Mouse (Mus musculus) kidney, embryonic 15.5 days (tissue): Measurements from ENCODE around the gene Ncoa5. TPM values are rescaled to one million over a fixed set of nuclear protein-coding genes. Genes with fewer than 3 reads are reported as not detected.

Experiments
- ATAC-seq: fragments of 200-750 bp; cut with Nextera tagmentation; replicated peaks from 2 replicates; pipeline ENCODE4 v1.8.0; 2017; ENCODE audit warnings: moderate TSS enrichment; ENCODE audit not compliant: low FRiP score
- H3K27ac ChIP-seq: fragments of 300-500 bp; sonication (generic); 2 replicates; pipeline ENCODE4 v1.5.1; 2015; ENCODE audit warnings: mild to moderate bottlenecking, inconsistent platforms
- H3K27me3 ChIP-seq: fragments of 300-500 bp; sonication (generic); 2 replicates; pipeline ENCODE4 v1.6.1; 2015; ENCODE audit warnings: inconsistent platforms
- H3K36me3 ChIP-seq: fragments of 300-500 bp; sonication (generic); 2 replicates; pipeline ENCODE4 v1.6.1; 2015; ENCODE audit warnings: inconsistent platforms
- H3K4me1 ChIP-seq: fragments of 300-500 bp; sonication (generic); 2 replicates; pipeline ENCODE4 v1.6.1; 2015; ENCODE audit warnings: inconsistent platforms
- H3K4me2 ChIP-seq: fragments of 300-500 bp; sonication (generic); 2 replicates; pipeline ENCODE4 v1.6.1; 2015; ENCODE audit warnings: moderate library complexity, mild to moderate bottlenecking, inconsistent platforms
- H3K4me3 ChIP-seq: fragments of 300-500 bp; sonication (generic); replicated peaks from 2 replicates; pipeline ENCODE4 v1.5.1; 2015; ENCODE audit warnings: mild to moderate bottlenecking, inconsistent platforms
- H3K9ac ChIP-seq: fragments of 300-500 bp; sonication (generic); 2 replicates; pipeline ENCODE4 v1.6.1; 2015; ENCODE audit warnings: mild to moderate bottlenecking, inconsistent platforms
- H3K9me3 ChIP-seq: fragments of 300-500 bp; sonication (generic); replicated peaks from 2 replicates; pipeline ENCODE4 v1.6.1; 2016; ENCODE audit warnings: inconsistent platforms
- WGBS: fragments of 180-500 bp; shearing (Covaris S2); methylation state at CpG from one replicate; pipeline ENCODE4 v1.1.7; 2015; ENCODE audit warnings: mixed read lengths; 5-methylcytosine and 5-hydroxymethylcytosine counted together
- polyA plus RNA-seq: library from polyadenylated mRNA; unstranded; fragments of >200 nt; fragmentation: Nextera tagmentation; extraction: Ambion mirVana; gene quantifications from 2 replicates; pipeline ENCODE4 v1.2.1, GENCODE M21; 2015

Gene Ncoa5
- polyA plus RNA-seq, 1 experiment from 2014 or later, result 79.6 TPM

DNA sequence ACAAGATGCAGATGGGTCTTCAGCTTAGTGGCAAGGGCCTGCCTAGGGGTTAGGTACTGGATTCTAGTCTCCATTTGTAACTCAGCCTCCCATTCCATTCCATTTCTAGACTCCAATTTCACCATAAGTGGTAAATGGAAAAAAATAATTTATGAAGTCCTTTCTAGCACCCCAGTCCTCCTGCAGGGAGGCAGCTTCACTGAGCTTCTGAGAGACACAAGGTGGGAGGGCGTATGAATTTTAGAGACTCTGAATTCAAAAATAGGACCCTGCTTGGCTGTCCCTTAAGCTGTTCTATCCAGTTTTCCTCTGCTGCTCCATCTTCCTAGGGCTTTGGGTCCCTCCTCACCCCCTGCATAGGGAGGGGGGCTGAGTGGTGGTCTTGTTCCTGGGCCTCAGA lies 69.7 kb downstream of the Ncoa5 start:
- no peak for ATAC-seq
- H3K27ac ChIP-seq, result no peak overlapping the region
- WGBS, result 81% methylated on average over 1 of the region's 1 CpGs

DNA sequence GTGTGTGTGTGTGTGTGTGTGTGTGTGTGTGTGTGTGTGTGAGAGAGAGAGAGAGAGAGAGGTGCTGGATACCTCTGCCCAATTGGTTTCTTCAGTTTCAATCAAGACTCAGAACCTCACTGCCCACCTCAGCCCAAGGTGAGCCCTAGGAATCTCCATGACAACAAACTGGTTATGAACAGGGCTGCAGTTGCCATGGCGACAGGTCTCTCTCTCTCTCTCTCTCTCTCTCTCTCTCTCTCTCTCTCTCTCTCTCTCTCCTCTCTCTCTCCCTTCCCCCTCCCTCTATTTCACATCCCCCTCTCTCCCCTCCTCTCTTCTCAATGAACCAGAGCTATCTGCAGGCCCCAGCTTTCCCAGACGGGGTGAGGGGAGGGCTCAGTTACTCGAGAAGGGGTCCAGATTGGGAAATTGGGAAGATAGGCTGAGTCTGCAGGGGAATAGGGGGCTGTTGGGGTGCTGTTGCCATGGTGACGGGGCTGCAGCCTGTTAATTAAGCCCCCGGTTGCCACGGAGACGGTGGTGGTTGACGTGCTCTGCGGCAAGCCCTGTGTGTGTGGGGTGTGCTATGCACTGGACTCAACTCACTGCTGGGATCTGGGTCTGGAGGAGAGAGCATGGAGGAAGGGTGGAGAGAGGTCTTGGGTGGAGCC lies 70.3 kb downstream of the Ncoa5 start:
- H3K4me3 ChIP-seq, result no peak overlapping the region
- H3K4me2 ChIP-seq, result no peak overlapping the region
- no peak overlapping the region for H3K9ac ChIP-seq
- H3K36me3 ChIP-seq, result no peaks in the 10 kb centered on the region
- WGBS, result 48% methylated on average over 9 of the region's 9 CpGs
- no peak for ATAC-seq
- no peak overlapping the region for H3K27ac ChIP-seq
- peaks cover 61% of the 10 kb centered on the region for H3K27me3 ChIP-seq
- H3K9me3 ChIP-seq, result no peaks in the 10 kb centered on the region
- H3K4me1 ChIP-seq, result peaks cover 26% of the 10 kb centered on the region

More for the DNA sequence above, 69.7 kb downstream of the Ncoa5 start:
- H3K9me3 ChIP-seq, result no peaks in the 10 kb centered on the region
- H3K4me3 ChIP-seq, result no peak overlapping the region
- H3K9ac ChIP-seq, result no peak overlapping the region
- peaks cover 64% of the 10 kb centered on the region for H3K27me3 ChIP-seq
- no peak overlapping the region for H3K4me2 ChIP-seq
- no peaks in the 10 kb centered on the region for H3K36me3 ChIP-seq
- H3K4me1 ChIP-seq, result peaks cover 26% of the 10 kb centered on the region

GRCm38 (mm10) chr2:164962183-164962580 lies 72.5 kb downstream of the Ncoa5 start:
- Histone ChIP-seq H3K27me3 (peaks cover 43% of the 10 kb centered on the region), H3K4me2 (no peak overlapping the region), H3K4me3 (no peak overlapping the region), H3K36me3 (no peaks in the 10 kb centered on the region), H3K27ac (no peak overlapping the region), H3K9ac (no peak overlapping the region), H3K9me3 (no peaks in the 10 kb centered on the region; the same call in 1 of the 2 replicates), H3K4me1 (peaks cover 17% of the 10 kb centered on the region)
- no peak for ATAC-seq
- 50% methylated on average over 7 of the region's 7 CpGs for WGBS

GRCm38 (mm10) chr2:164961506-164962182 lies 73.0 kb downstream of the Ncoa5 start:
- H3K4me1 ChIP-seq, result peaks cover 17% of the 10 kb centered on the region
- no peak overlapping the region for H3K27ac ChIP-seq
- H3K9me3 ChIP-seq, result no peaks in the 10 kb centered on the region; the same call in 1 of the 2 replicates
- 0 out of 2 replicates have a peak, but pooled peaks have one; percentile 2 for ATAC-seq
- peaks cover 43% of the 10 kb centered on the region for H3K27me3 ChIP-seq
- peak overlapping the region; percentile 48; the same call in 1 of the 2 replicates for H3K9ac ChIP-seq
- H3K4me2 ChIP-seq, result peak overlapping the region; percentile 72
- WGBS, result 9% methylated on average over 17 of the region's 17 CpGs
- peak overlapping the region; percentile 59 for H3K4me3 ChIP-seq
- no peaks in the 10 kb centered on the region for H3K36me3 ChIP-seq

GRCm38 (mm10) chr2:164960716-164961441 lies 73.8 kb downstream of the Ncoa5 start, which contains the start of gene Slc12a5:
Gene Slc12a5 (plus strand): TSS chr2:164960802.
- WGBS, result 2% methylated on average over 34 of the region's 54 CpGs
- Histone ChIP-seq H3K9ac (peak within 1 kb of the TSS; percentile 48), H3K27ac (no peak within 1 kb of the TSS), H3K4me3 (peak within 1 kb of the TSS; percentile 59), H3K36me3 (no peaks in the 10 kb centered on the region), H3K4me1 (peaks cover 17% of the 10 kb centered on the region), H3K4me2 (peak within 1 kb of the TSS; percentile 72), H3K27me3 (peaks cover 38% of the 10 kb centered on the region), H3K9me3 (no peaks in the 10 kb centered on the region; the same call in 1 of the 2 replicates)
- peak; percentile 88 for ATAC-seq

DNA sequence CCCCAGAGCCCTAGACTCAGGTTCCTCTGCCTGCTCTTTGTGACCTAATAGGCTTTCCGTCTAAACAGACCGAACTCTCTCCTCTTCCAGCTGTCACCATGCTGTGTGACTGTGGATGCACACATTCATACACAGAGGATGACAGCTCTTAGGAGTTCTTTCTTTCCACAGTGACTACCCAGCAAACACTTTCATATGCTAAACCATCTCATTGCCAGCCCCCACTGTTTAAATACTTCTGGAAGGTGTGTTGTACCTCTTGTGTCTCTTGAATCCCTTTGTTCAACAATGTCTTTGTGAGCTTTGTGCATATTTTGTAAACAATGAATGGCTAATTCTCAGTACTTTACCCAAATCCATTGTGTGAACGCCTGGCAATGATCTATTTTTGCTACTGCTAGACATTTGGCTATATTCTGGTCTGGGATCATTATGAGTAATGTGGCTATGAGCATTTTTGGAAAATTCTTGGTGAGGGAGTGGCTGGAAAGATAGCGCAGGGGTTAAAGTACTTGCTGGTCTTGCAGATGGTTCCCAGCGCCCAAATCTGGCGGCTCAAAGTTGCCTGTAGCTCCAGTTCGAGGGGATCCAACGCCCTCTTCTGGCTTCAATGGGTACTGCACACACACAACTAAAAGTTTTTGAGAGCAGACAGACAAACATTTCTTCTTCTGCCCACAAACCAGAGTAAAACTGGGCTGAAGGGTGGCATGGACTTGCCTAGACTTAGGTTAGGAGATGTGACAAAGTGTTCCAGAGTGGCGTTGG lies 76.9 kb downstream of the Ncoa5 start:
- WGBS, result 73% methylated on average over 9 of the region's 9 CpGs
- H3K27ac ChIP-seq, result no peak overlapping the region
- H3K36me3 ChIP-seq, result no peaks in the 10 kb centered on the region
- no peak for ATAC-seq
- no peak overlapping the region for H3K9ac ChIP-seq
- no peak overlapping the region for H3K4me3 ChIP-seq
- peaks cover 24% of the 10 kb centered on the region for H3K4me1 ChIP-seq
- no peak overlapping the region for H3K4me2 ChIP-seq
- no peaks in the 10 kb centered on the region; the same call in 1 of the 2 replicates for H3K9me3 ChIP-seq
- H3K27me3 ChIP-seq, result peaks cover 49% of the 10 kb centered on the region

- ATAC-seq, result no peak
- Histone ChIP-seq H3K27ac (no peak overlapping the region), H3K36me3 (no peaks in the 10 kb centered on the region), H3K27me3 (peaks cover 58% of the 10 kb centered on the region), H3K4me1 (peaks cover 19% of the 10 kb centered on the region), H3K4me3 (no peak overlapping the region), H3K9me3 (no peaks in the 10 kb centered on the region; the same call in 1 of the 2 replicates), H3K9ac (no peak overlapping the region), H3K4me2 (no peak overlapping the region)
- whole genome bisulfite sequencing, result 60% methylated on average over 5 of the region's 5 CpGs
These were observed 78.5 kb downstream of the Ncoa5 start for GRCm38 (mm10) chr2:164956195-164956594.

GRCm38 (mm10) chr2:164955725-164956124 lies 78.9 kb downstream of the Ncoa5 start:
- Histone ChIP-seq H3K27ac (no peak overlapping the region), H3K9ac (no peak overlapping the region), H3K4me2 (no peak overlapping the region), H3K9me3 (no peaks in the 10 kb centered on the region; the same call in 1 of the 2 replicates), H3K36me3 (no peaks in the 10 kb centered on the region), H3K27me3 (peaks cover 63% of the 10 kb centered on the region), H3K4me1 (peaks cover 16% of the 10 kb centered on the region), H3K4me3 (no peak overlapping the region)
- no peak for ATAC-seq
- WGBS, result 76% methylated on average over 4 of the region's 4 CpGs

GRCm38 (mm10) chr2:164953224-164953623 lies 81.4 kb downstream of the Ncoa5 start:
- H3K4me3 ChIP-seq, result 0 out of 2 replicates have a peak overlapping the region, but pooled peaks have one; percentile 8

DNA sequence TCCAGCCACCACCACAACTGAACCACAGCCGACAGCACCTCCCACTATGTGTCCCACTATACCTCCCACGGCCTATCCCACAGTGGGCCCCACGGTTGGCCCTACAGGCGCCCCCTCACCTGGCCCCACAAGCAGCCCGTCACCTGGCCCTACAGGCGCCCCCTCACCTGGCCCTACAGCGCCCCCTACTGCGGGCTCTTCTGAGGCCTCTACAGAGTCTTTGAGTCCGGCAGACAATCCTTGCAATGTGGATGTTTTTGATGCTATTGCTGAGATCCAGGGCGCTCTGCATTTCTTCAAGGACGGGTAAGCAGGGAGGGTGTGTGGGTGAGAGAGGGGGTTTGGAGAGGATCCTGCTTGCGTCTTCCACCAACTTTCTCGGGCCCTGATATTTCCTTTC lies 82.2 kb downstream of the Ncoa5 start:
- WGBS, result 37% methylated on average over 13 of the region's 13 CpGs
- Histone ChIP-seq H3K27ac (no peak overlapping the region), H3K27me3 (peaks cover 92% of the 10 kb centered on the region), H3K4me1 (peaks cover 22% of the 10 kb centered on the region), H3K9me3 (no peaks in the 10 kb centered on the region), H3K9ac (no peak overlapping the region), H3K36me3 (no peaks in the 10 kb centered on the region), H3K4me3 (no peak overlapping the region), H3K4me2 (no peak overlapping the region)
- ATAC-seq, result no peak

More at GRCm38 (mm10) chr2:164953224-164953623, 81.4 kb downstream of the Ncoa5 start:
- WGBS, result 1% methylated on average over 21 of the region's 21 CpGs
- Histone ChIP-seq H3K4me2 (peak overlapping the region; percentile 48), H3K9me3 (no peaks in the 10 kb centered on the region; the same call in 1 of the 2 replicates), H3K36me3 (no peaks in the 10 kb centered on the region), H3K9ac (no peak overlapping the region), H3K27ac (no peak overlapping the region), H3K4me1 (peaks cover 19% of the 10 kb centered on the region), H3K27me3 (peaks cover 85% of the 10 kb centered on the region)
- peak; percentile 75 for ATAC-seq

DNA sequence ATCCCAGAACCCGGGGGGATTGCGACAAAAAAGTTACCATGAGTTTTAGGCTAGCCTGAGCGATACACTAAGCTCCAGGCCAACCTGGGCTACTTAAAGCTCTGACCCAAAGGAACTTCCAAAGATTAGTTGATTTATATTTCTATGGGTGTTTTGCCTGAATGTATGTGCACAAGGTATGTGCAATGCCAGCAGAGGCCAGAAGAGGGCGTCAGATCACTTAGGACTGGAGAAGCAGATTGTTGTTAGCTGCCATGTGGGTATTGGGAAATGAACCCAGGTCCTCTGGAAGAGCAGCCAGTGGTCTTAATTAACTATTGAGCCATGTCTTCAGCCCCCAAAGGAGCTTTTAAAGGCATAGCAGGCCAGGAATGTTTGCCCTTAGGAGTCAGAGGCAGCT lies 82.9 kb downstream of the Ncoa5 start:
- no peak for ATAC-seq
- H3K27me3 ChIP-seq, result peaks cover 92% of the 10 kb centered on the region
- WGBS, result 82% methylated on average over 4 of the region's 4 CpGs

More for the DNA sequence above, 82.9 kb downstream of the Ncoa5 start:
- Histone ChIP-seq H3K4me2 (no peak overlapping the region), H3K4me3 (no peak overlapping the region), H3K9ac (no peak overlapping the region), H3K9me3 (no peaks in the 10 kb centered on the region), H3K27ac (no peak overlapping the region), H3K36me3 (no peaks in the 10 kb centered on the region), H3K4me1 (peaks cover 22% of the 10 kb centered on the region)
